ENCODE assay signal across 21 mouse cellular contexts in genomic region chrX:114690857-114691256, GRCm38 (mm10).
DNase-seq lines count a peak whose midpoint lies in the region; ATAC-seq and TF ChIP-seq lines count a peak whose summit lies in the region.
"Had no signal": no experiment of that assay in that cellular context is flagged by ENCODE, and none has a peak within 500 bp of the region (broad histone marks: within the 10 kb centered on the region; RNA-seq: fewer than 3 reads in every experiment).

No protein-coding gene starts in this region.

- no peak for TF ChIP-seq RAD21 in MEL (IDR thresholded peaks at IDR 0.05; ENCODE audit: low read depth, low read length)

- H3K36me3 ChIP-seq in MEL (ENCODE audit: control insufficient read depth in 1 of 2, insufficient read depth in 2 of 2, low read length in 2 of 2), result peaks cover 0 to 6% of the 10 kb centered on the region in 2 experiments; a peak in 2 of 4 replicates
- no peaks in the 10 kb centered on the region for H3K36me3 ChIP-seq in kidney, embryonic 16.5 days (ENCODE audit: insufficient read depth, low read length)
- H3K36me3 ChIP-seq: G1E had no signal

- peak; percentile 80 to 83 for TF ChIP-seq EP300 in MEL (IDR thresholded peaks at IDR 0.05; ENCODE audit: low read depth in 1 of 2, low read length in 2 of 2)

- TF ChIP-seq CTCF in MEL (IDR thresholded peaks at IDR 0.05 in 2 of 3, conservative IDR thresholded peaks at IDR 0.05 in 1 of 3; ENCODE audit: control insufficient read depth in 1 of 3, insufficient read depth in 1 of 3, low read depth in 2 of 3, low read length in 3 of 3, poor library complexity in 1 of 3, severe bottlenecking in 1 of 3), result no peak

- no peak for ATAC-seq in kidney, embryonic 16.5 days (ENCODE audit: low FRiP score, low TSS enrichment)
- ATAC-seq: activated CD4-positive, CD25-positive, alpha-beta regulatory T cell, adult 4 months; CD4-positive, CD25-positive, alpha-beta regulatory T cell, adult 4 months; Patski had no signal

- DNase-seq in 416B (ENCODE audit: low read depth) (peak; percentile 60), MEL (ENCODE audit: low read depth, low spot score) (peak; percentile 62)
- no peak for DNase-seq in spleen, adult 12 weeks (ENCODE audit: low spot score)
- DNase-seq: adrenal gland, adult 2 months; adrenal gland, adult 8-10 months; adrenal gland, postnatal 10 days; adrenal gland, postnatal 14 days; adrenal gland, postnatal 25 days; adrenal gland, postnatal 36 days; B cell, adult 2 months; cerebellum, adult 11 months; cerebellum, adult 11-12 months; cerebellum, adult 18-20 months; cerebellum, adult 2 months; cerebellum, adult 8-10 months had no signal

- WGBS in kidney, embryonic 16.5 days, result 81% methylated on average over 4 of the region's 4 CpGs

- H3K9me3 ChIP-seq in MEL (replicated peaks; ENCODE audit: insufficient read depth, low read length), result no peaks in the 10 kb centered on the region
- no peaks in the 10 kb centered on the region for H3K9me3 ChIP-seq in kidney, embryonic 16.5 days (ENCODE audit: low read length)
- H3K9me3 ChIP-seq: G1E had no signal

- TF ChIP-seq POLR2A in MEL (IDR thresholded peaks at IDR 0.05; ENCODE audit: control insufficient read depth in 1 of 2, insufficient read depth in 1 of 2, low read depth in 1 of 2, low read length in 2 of 2, poor library complexity in 1 of 2), result no peak

- no peaks in the 10 kb centered on the region; a peak in 1 of 4 replicates for H3K4me1 ChIP-seq in MEL (ENCODE audit: control insufficient read depth in 1 of 2, insufficient read depth in 2 of 2, low read length in 2 of 2)
- no peaks in the 10 kb centered on the region for H3K4me1 ChIP-seq in kidney, embryonic 16.5 days (ENCODE audit: insufficient read depth, low read length)

- H3K9ac ChIP-seq in MEL (ENCODE audit: control insufficient read depth, low read depth, low read length, poor library complexity, severe bottlenecking), result no peak overlapping the region
- no peak overlapping the region for H3K9ac ChIP-seq in kidney, embryonic 16.5 days (replicated peaks; ENCODE audit: low read length)

- no peaks in the 10 kb centered on the region for H3K79me2 ChIP-seq in MEL (ENCODE audit: control insufficient read depth, insufficient read depth, low read length, poor library complexity)

- H3K27ac ChIP-seq in MEL (ENCODE audit: control insufficient read depth, low read depth, low read length), result no peak overlapping the region
- H3K27ac ChIP-seq in kidney, embryonic 16.5 days (ENCODE audit: low read length), result no peak overlapping the region

- H3K27me3 ChIP-seq in MEL (ENCODE audit: control insufficient read depth in 1 of 2, insufficient read depth in 2 of 2, low read length in 2 of 2), result no peaks in the 10 kb centered on the region
- no peaks in the 10 kb centered on the region for H3K27me3 ChIP-seq in kidney, embryonic 16.5 days (ENCODE audit: insufficient read depth, low read length)
- H3K27me3 ChIP-seq: CH12.LX, Patski had no signal

- H3K4me2 ChIP-seq in kidney, embryonic 16.5 days (replicated peaks; ENCODE audit: low read depth, low read length), result no peak overlapping the region

- H3K4me3 ChIP-seq in MEL (ENCODE audit: control insufficient read depth in 1 of 2, insufficient read depth in 1 of 2, low read depth in 2 of 2, low read length in 2 of 2), result no peak overlapping the region
- no peak overlapping the region for H3K4me3 ChIP-seq in kidney, embryonic 16.5 days (ENCODE audit: low read length)

TF ChIP-seq in MEL, 35 proteins besides CTCF, POLR2A, EP300 and RAD21:
- TF ChIP-seq USF1 (IDR thresholded peaks at IDR 0.05; ENCODE audit: low read depth, low read length) (no peak), ETS1 (IDR thresholded peaks at IDR 0.05; ENCODE audit: low read depth, low read length) (peak; percentile 54), GABPA (IDR thresholded peaks at IDR 0.05; ENCODE audit: low read depth, low read length) (no peak), RCOR1 (IDR thresholded peaks at IDR 0.05; ENCODE audit: low read depth, low read length) (peak; percentile 45; the same call in 1 of the 2 replicates), MAX (IDR thresholded peaks at IDR 0.05; ENCODE audit: low read length) (no peak), GATA1 (IDR thresholded peaks at IDR 0.05; ENCODE audit: low read depth, low read length) (peak; percentile 55; the same call in 1 of the 2 replicates), TCF12 (IDR thresholded peaks at IDR 0.05; ENCODE audit: low read depth, low read length) (peak; percentile 48; the same call in 1 of the 2 replicates)
TF ChIP-seq in MEL: peak in this region for 4.
